Mouse (Mus musculus): ENCODE results near the gene Ccdc34.

Gene Ccdc34

GRCm38 (mm10) chr2:110214991-110215684 lies 197.5 kb downstream of the Ccdc34 start:
- DNase-seq (ENCODE audit: low spot score): peak; percentile 43

- DNase-seq (ENCODE audit: low spot score): no peak
Measured at GRCm38 (mm10) chr2:110215685-110216058, 198.1 kb downstream of the Ccdc34 start.

- no peak for DNase-seq (ENCODE audit: low spot score)
Measured at GRCm38 (mm10) chr2:110220492-110220891, 202.9 kb downstream of the Ccdc34 start.

GRCm38 (mm10) chr2:110222793-110223192 lies 205.2 kb downstream of the Ccdc34 start:
- DNase-seq (ENCODE audit: low spot score): no peak
